Mouse (Mus musculus) forebrain, embryonic 11.5 days (tissue): ENCODE data around the gene Gm21680. TPM values are rescaled to one million over a fixed set of nuclear protein-coding genes. Genes with fewer than 3 reads are reported as not detected.
A peak's percentile ranks its signal among the peaks of the same experiment; 100 is the strongest.
"Not testable (repeated sequence)": the region's sequence is repeated elsewhere in the genome, so short reads cannot be mapped to it uniquely, and the experiment has no call there.

Experiments used
- ATAC-seq: fragments of 200-750 bp; cut with Nextera tagmentation; replicated peaks from 2 replicates; pipeline ENCODE4 v1.8.0; 2017; ENCODE audit warnings: moderate TSS enrichment; ENCODE audit not compliant: low FRiP score
- DNase-seq: peaks from one replicate; pipeline ENCODE4 v3.0.0-alpha.2; 2017; ENCODE audit warnings: low spot score
- H3K27ac ChIP-seq: fragments of 300-500 bp; sonication (generic); 2 replicates; pipeline ENCODE4 v1.5.1; 2014; ENCODE audit warnings: low read depth, low read length
- H3K27me3 ChIP-seq: fragments of 300-500 bp; sonication (generic); 2 replicates; pipeline ENCODE4 v1.6.1; 2014; ENCODE audit warnings: mild to moderate bottlenecking, low read length, mixed read lengths; ENCODE audit not compliant: control insufficient read depth, insufficient read depth
- H3K36me3 ChIP-seq: fragments of 300-500 bp; sonication (generic); 2 replicates; pipeline ENCODE4 v1.6.1; 2014; ENCODE audit warnings: mild to moderate bottlenecking, low read length, moderate library complexity, mixed read lengths; ENCODE audit not compliant: control insufficient read depth, insufficient read depth
- H3K4me1 ChIP-seq: fragments of 300-500 bp; sonication (generic); replicated peaks from 2 replicates; pipeline ENCODE4 v1.6.1; 2014; ENCODE audit warnings: low read length, mixed read lengths; ENCODE audit not compliant: control insufficient read depth, insufficient read depth
- H3K4me2 ChIP-seq: fragments of 300-500 bp; sonication (generic); 2 replicates; pipeline ENCODE4 v1.6.1; 2014; ENCODE audit warnings: low read depth, mild to moderate bottlenecking, low read length, moderate library complexity, mixed read lengths; ENCODE audit not compliant: severe bottlenecking
- H3K4me3 ChIP-seq: fragments of 300-500 bp; sonication (generic); 2 replicates; pipeline ENCODE4 v1.5.1; 2014; ENCODE audit warnings: low read depth, low read length
- H3K9ac ChIP-seq: fragments of 300-500 bp; sonication (generic); 2 replicates; pipeline ENCODE4 v1.6.1; 2014; ENCODE audit warnings: low read length
- H3K9me3 ChIP-seq: fragments of 300-500 bp; sonication (generic); 2 replicates; pipeline ENCODE4 v1.6.1; 2016; ENCODE audit warnings: low read length, mixed read lengths; ENCODE audit not compliant: control insufficient read depth
- WGBS: fragments of 180-500 bp; shearing (Covaris S2); extraction: QIAGEN DNeasy Blood & Tissue Kit; methylation state at CpG from one replicate; pipeline ENCODE4 v1.1.7; 2014; 5-methylcytosine and 5-hydroxymethylcytosine counted together
- polyA plus RNA-seq: library from polyadenylated mRNA; unstranded; fragments of >200 nt; fragmentation: Nextera tagmentation; extraction: Ambion mirVana; gene quantifications from 2 replicates; pipeline ENCODE4 v1.2.1, GENCODE M21; 2014

Gm21680 gene
- polyA plus RNA-seq = not detected in 2 replicates

DNA sequence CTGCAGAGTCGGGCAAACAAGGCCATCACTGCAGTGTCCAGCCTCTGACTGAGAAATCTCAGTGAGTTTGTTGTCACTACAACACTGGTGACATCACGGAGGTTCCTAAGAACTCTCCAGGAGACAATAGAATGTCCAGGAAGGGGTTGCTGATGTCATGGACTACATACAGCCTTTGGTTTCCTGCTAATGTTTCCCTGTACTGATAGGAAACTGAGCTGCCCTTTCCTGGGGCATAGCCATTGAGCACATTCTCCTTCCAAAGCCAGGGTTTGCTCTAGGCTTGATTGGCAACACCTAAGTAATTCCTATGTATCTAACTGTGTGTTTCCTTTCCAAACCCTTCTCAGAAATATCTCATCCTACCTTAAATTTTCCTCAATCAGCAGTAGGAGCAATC is at the start of gene Gm21680:
TSS of gene Gm21680 (minus strand) at position 101 of the 400 bp plus-strand sequence.
- H3K36me3 ChIP-seq, H3K4me1 ChIP-seq, ATAC-seq, H3K9me3 ChIP-seq, H3K4me3 ChIP-seq, H3K27ac ChIP-seq, H3K9ac ChIP-seq, DNase-seq, H3K27me3 ChIP-seq, H3K4me2 ChIP-seq: not testable (repeated sequence)
- no CpG with 5 or more reads among the region's 2 CpGs for WGBS

DNA sequence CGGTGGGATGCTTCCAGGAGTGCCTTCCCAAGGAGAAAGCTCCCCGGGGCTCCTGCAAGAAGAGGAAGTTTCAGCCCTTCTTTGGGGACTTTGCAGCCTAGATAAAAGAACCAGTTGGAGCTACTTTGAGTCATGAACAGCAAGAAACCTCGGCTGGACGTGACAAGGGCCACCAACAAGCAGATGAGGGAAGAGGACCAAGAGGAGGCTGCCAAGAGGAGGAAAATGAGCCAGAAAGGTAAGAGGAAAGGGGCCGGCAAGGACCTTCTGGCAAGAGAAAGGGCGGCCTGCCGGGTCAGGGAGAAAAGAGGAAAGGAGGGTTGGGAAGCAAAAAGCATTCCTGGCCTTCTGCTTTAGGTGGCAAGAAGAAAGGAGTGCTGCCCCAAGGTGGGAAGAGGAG is 35.2 kb upstream of the Gm21680 start:
- H3K27ac ChIP-seq, ATAC-seq, H3K4me2 ChIP-seq, H3K27me3 ChIP-seq, H3K4me1 ChIP-seq, H3K36me3 ChIP-seq, H3K9me3 ChIP-seq, H3K4me3 ChIP-seq, DNase-seq, H3K9ac ChIP-seq: not testable (repeated sequence)
- WGBS = 64% methylated on average over 6 of the region's 7 CpGs

GRCm38 (mm10) chr5:26006937-26007695 is 34.7 kb upstream of the Gm21680 start:
- not testable (repeated sequence) for H3K4me1 ChIP-seq, H3K36me3 ChIP-seq, H3K27ac ChIP-seq, H3K9me3 ChIP-seq, H3K27me3 ChIP-seq
- Histone ChIP-seq H3K9ac (peak overlapping the region; percentile 27), H3K4me2 (peak overlapping the region; percentile 81), H3K4me3 (peak overlapping the region; percentile 37)
- WGBS = 22% methylated on average over 39 of the region's 45 CpGs
- DNase-seq (peak; percentile 83), ATAC-seq (peak; percentile 91)

DNA sequence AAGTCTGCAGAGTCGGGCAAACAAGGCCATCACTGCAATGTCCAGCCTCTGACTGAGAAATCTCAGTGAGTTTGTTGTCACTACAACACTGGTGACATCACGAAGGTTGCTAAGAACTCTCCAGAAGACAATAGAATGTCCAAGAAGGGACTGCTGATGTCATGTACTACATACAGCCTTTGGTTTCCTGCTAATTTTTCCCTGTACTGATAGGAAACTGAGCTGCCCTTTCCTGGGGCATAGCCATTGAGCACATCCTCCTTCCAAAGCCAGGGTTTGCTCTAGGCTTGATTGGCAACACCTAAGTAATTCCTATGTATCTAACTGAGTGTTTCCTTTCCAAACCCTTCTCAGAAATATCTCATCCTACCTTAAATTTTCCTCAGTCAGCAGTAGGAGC is 32.2 kb upstream of the Gm21680 start, which contains the start of gene Gm1979:
TSS of gene Gm1979 (minus strand) at position 101 of the 400 bp plus-strand sequence.
- H3K4me3 ChIP-seq, H3K9me3 ChIP-seq, H3K27ac ChIP-seq, DNase-seq, H3K4me1 ChIP-seq, ATAC-seq, H3K9ac ChIP-seq, H3K36me3 ChIP-seq, H3K27me3 ChIP-seq, H3K4me2 ChIP-seq: not testable (repeated sequence)
- 100% methylated on average over 1 of the region's 2 CpGs for WGBS

DNA sequence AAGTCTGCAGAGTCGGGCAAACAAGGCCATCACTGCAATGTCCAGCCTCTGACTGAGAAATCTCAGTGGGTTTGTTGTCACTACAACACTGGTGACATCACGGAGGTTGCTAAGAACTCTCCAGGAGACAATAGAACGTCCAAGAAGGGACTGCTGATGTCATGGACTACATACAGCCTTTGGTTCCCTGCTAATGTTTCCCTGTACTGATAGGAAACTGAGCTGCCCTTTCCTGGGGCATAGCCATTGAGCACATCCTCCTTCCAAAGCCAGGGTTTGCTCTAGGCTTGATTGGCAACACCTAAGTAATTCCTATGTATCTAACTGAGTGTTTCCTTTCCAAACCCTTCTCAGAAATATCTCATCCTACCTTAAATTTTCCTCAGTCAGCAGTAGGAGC is 16.1 kb upstream of the Gm21680 start, which contains the start of gene Gm21698:
TSS of gene Gm21698 (minus strand) at position 101 of the 400 bp plus-strand sequence.
- H3K9ac ChIP-seq, H3K27ac ChIP-seq, DNase-seq, H3K9me3 ChIP-seq, H3K4me3 ChIP-seq, H3K27me3 ChIP-seq, H3K4me1 ChIP-seq, ATAC-seq, H3K4me2 ChIP-seq, H3K36me3 ChIP-seq: not testable (repeated sequence)
- WGBS = no CpG with 5 or more reads among the region's 3 CpGs

GRCm38 (mm10) chr5:25957050-25957449 is 15.4 kb downstream of the Gm21680 start:
- ATAC-seq, H3K4me2 ChIP-seq, DNase-seq, H3K36me3 ChIP-seq, H3K9me3 ChIP-seq, H3K27ac ChIP-seq, H3K4me1 ChIP-seq, H3K27me3 ChIP-seq, H3K4me3 ChIP-seq, H3K9ac ChIP-seq: not testable (repeated sequence)
- WGBS = 64% methylated on average over 16 of the region's 17 CpGs

DNA sequence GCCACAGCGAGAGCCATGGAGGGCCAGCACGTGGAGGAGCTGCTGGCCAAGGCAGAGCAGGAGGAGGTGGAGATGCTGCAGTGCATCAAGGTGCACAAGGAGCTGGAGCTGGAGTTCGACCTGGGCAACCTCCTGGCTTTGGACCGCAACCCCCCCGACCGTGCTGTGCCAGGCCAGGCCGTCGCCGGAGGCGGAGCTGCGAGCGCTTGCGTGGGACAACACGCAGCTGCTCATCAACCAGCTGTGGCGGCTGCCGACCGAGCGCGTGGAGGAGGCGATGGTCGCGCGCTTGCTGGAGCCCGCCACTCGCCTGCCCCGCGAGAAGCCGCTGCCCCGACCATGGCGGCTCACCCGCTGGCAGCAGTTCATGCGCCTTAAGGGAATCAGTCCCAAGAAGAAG is 15.9 kb downstream of the Gm21680 start:
- H3K36me3 ChIP-seq, H3K4me3 ChIP-seq, H3K27me3 ChIP-seq, H3K4me1 ChIP-seq, H3K9ac ChIP-seq, H3K27ac ChIP-seq, H3K9me3 ChIP-seq: not testable (repeated sequence)
- H3K4me2 ChIP-seq = peak overlapping the region; percentile 35
- peak; percentile 78 for ATAC-seq
- peak; percentile 65 for DNase-seq
- 38% methylated on average over 32 of the region's 32 CpGs for WGBS

DNA sequence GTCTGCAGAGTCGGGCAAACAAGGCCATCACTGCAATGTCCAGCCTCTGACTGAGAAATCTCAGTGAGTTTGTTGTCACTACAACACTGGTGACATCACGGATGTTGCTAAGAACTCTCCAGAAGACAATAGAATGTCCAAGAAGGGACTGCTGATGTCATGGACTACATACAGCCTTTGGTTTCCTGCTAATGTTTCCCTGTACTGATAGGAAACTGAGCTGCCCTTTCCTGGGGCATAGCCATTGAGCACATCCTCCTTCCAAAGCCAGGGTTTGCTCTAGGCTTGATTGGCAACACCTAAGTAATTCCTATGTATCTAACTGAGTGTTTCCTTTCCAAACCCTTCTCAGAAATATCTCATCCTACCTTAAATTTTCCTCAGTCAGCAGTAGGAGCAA is 18.1 kb downstream of the Gm21680 start, which contains the start of gene Gm21671:
TSS of gene Gm21671 (minus strand) at position 101 of the 400 bp plus-strand sequence.
- H3K4me2 ChIP-seq, H3K9ac ChIP-seq, H3K4me3 ChIP-seq, H3K27me3 ChIP-seq, H3K4me1 ChIP-seq, DNase-seq, H3K9me3 ChIP-seq, ATAC-seq, H3K36me3 ChIP-seq, H3K27ac ChIP-seq: not testable (repeated sequence)
- WGBS = 74% methylated on average over 2 of the region's 2 CpGs

DNA sequence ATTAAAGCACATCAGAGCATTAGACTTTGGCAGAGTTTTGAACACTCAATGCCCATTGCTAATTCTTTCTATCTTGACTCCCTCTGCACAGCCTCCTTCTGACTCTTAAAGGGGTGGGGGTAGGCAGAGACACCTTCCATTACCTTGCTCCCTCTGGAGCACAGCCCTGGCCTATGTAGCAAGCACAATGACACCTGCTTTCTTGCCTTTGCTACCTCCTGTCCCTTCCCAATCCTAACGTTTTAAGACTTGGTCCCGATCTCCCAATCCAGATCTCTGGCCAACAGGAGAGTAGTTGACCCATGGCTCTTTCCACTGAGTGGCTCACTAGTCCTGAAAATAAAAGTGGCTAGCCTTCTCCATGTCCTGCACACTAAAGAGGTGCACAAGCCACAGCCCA is 27.1 kb downstream of the Gm21680 start:
- H3K9me3 ChIP-seq, H3K9ac ChIP-seq, ATAC-seq, H3K27me3 ChIP-seq, H3K4me2 ChIP-seq, DNase-seq, H3K4me3 ChIP-seq, H3K4me1 ChIP-seq, H3K27ac ChIP-seq, H3K36me3 ChIP-seq: not testable (repeated sequence)
- WGBS = 81% methylated on average over 2 of the region's 2 CpGs
